Mouse (Mus musculus) liver, postnatal 0 days (tissue): ENCODE results near the gene Mchr1.

ENCODE experiments used
- CTCF ChIP-seq: sonication (generic); IDR thresholded peaks from 2 replicates; pipeline ENCODE4 v1.5.1; 2016; ENCODE audit warnings: antibody characterized with exemption, low read depth
- EP300 ChIP-seq: IDR thresholded peaks from 2 replicates; pipeline ENCODE4 v1.6.1; 2016; ENCODE audit warnings: antibody characterized with exemption, low read depth, mild to moderate bottlenecking

DNA sequence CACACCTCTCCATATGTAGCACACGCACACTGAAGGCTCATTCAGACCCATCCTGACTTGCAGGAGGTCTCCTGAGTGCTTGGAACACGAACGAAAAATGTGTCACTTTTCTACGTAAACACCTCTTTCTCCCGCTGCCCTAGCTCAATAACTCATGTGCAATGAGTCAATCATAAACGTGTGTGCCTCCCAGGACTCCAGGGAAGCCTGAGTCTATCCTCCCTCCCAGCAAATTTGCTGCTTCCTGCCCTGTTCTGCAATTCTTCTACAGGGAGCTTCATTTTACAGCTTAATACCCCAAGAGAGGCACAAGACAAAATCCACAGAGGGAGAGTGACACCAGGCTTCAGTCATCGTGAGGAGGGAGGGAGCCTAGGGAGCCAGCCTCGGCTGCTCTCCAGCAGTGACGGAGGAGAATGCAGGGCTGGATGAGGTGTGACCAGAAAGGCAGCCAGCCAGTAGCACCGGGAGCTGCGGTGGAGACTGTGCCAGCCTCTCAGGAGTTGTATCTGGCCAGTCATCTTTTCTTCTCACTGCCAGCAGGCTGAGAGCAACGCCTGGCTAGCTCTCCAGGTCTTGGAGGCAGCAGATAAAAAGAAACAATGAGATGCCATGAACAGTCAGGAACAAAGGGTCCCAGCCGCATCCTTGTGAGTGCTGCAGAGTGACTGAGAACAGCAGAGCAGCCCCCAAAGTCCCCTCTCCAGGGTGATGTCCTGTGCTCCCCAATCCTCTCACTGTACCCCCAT lies 37.2 kb downstream of the Mchr1 start:
- TF ChIP-seq CTCF = no peak
- no peak for TF ChIP-seq EP300
